Mouse (Mus musculus): Measurements from ENCODE around the gene Lrrc25. TPM values are rescaled to one million over a fixed set of nuclear protein-coding genes. Genes with fewer than 3 reads are reported as not detected.

The Lrrc25 gene
- polyA plus RNA-seq, 1 experiment from 2014 or later, result 104 TPM

- Histone ChIP-seq H3K27ac (no peak overlapping the region), H3K36me3 (ENCODE audit: inconsistent target) (peaks cover 26% of the 10 kb centered on the region), H3K4me3 (ENCODE audit: inconsistent target) (peak overlapping the region; percentile 16), H3K79me2 (ENCODE audit: inconsistent target) (peaks cover 13% of the 10 kb centered on the region; the same call in 1 of the 2 replicates)
- WGBS (ENCODE audit: missing documents), result 28% methylated on average over 68 of the region's 82 CpGs
Observed at GRCm38 (mm10) chr8:70594621-70595564, 21.1 kb upstream of the Lrrc25 start.

GRCm38 (mm10) chr8:70595811-70596210 is 20.1 kb upstream of the Lrrc25 start:
- H3K36me3 ChIP-seq (ENCODE audit: inconsistent target), result peaks cover 23% of the 10 kb centered on the region

GRCm38 (mm10) chr8:70596216-70596615 is 19.7 kb upstream of the Lrrc25 start:
- WGBS (ENCODE audit: missing documents), result 87% methylated on average over 16 of the region's 18 CpGs

More at GRCm38 (mm10) chr8:70595811-70596210, 20.1 kb upstream of the Lrrc25 start:
- WGBS (ENCODE audit: missing documents), result 94% methylated on average over 12 of the region's 12 CpGs
- Histone ChIP-seq H3K27ac (no peak overlapping the region), H3K4me3 (ENCODE audit: inconsistent target) (no peak overlapping the region), H3K79me2 (ENCODE audit: inconsistent target) (peaks cover 22% of the 10 kb centered on the region; the same call in 1 of the 2 replicates)

GRCm38 (mm10) chr8:70596775-70597416 is 19.1 kb upstream of the Lrrc25 start:
- Histone ChIP-seq H3K27ac (no peak overlapping the region), H3K4me3 (ENCODE audit: inconsistent target) (no peak overlapping the region), H3K79me2 (ENCODE audit: inconsistent target) (peaks cover 30% of the 10 kb centered on the region; the same call in 1 of the 2 replicates), H3K36me3 (ENCODE audit: inconsistent target) (peaks cover 13% of the 10 kb centered on the region)
- 90% methylated on average over 16 of the region's 17 CpGs for WGBS (ENCODE audit: missing documents)

More at GRCm38 (mm10) chr8:70596216-70596615, 19.7 kb upstream of the Lrrc25 start:
- Histone ChIP-seq H3K36me3 (ENCODE audit: inconsistent target) (peaks cover 20% of the 10 kb centered on the region), H3K27ac (no peak overlapping the region), H3K4me3 (ENCODE audit: inconsistent target) (no peak overlapping the region), H3K79me2 (ENCODE audit: inconsistent target) (peaks cover 24% of the 10 kb centered on the region; the same call in 1 of the 2 replicates)

- no peak overlapping the region for H3K4me3 ChIP-seq (ENCODE audit: inconsistent target)
- 96% methylated on average over 32 of the region's 68 CpGs for WGBS (ENCODE audit: missing documents)
- peaks cover 19% of the 10 kb centered on the region for H3K36me3 ChIP-seq (ENCODE audit: inconsistent target)
- H3K27ac ChIP-seq, result no peak overlapping the region
- H3K79me2 ChIP-seq (ENCODE audit: inconsistent target), result peaks cover 37% of the 10 kb centered on the region
Observed at GRCm38 (mm10) chr8:70597417-70598272, 18.3 kb upstream of the Lrrc25 start.

- Histone ChIP-seq H3K79me2 (ENCODE audit: inconsistent target) (peaks cover 43% of the 10 kb centered on the region), H3K27ac (no peak overlapping the region), H3K36me3 (ENCODE audit: inconsistent target) (peaks cover 24% of the 10 kb centered on the region), H3K4me3 (ENCODE audit: inconsistent target) (no peak overlapping the region)
- 80% methylated on average over 24 of the region's 29 CpGs for WGBS (ENCODE audit: missing documents)
Observed at GRCm38 (mm10) chr8:70598283-70598682, 17.7 kb upstream of the Lrrc25 start.

- 90% methylated on average over 9 of the region's 10 CpGs for WGBS (ENCODE audit: missing documents)
- peaks cover 48% of the 10 kb centered on the region for H3K79me2 ChIP-seq (ENCODE audit: inconsistent target)
- no peak overlapping the region for H3K27ac ChIP-seq
- no peak overlapping the region for H3K4me3 ChIP-seq (ENCODE audit: inconsistent target)
- peaks cover 24% of the 10 kb centered on the region for H3K36me3 ChIP-seq (ENCODE audit: inconsistent target)
Observed at GRCm38 (mm10) chr8:70598722-70599121, 17.2 kb upstream of the Lrrc25 start.

GRCm38 (mm10) chr8:70599507-70600290 is 16.3 kb upstream of the Lrrc25 start:
- WGBS (ENCODE audit: missing documents), result 99% methylated on average over 8 of the region's 12 CpGs
- no peak overlapping the region for H3K4me3 ChIP-seq (ENCODE audit: inconsistent target)
- peaks cover 58% of the 10 kb centered on the region for H3K79me2 ChIP-seq (ENCODE audit: inconsistent target)
- 0 out of 2 replicates have a peak overlapping the region, but pooled peaks have one; percentile 37 for H3K27ac ChIP-seq
- peaks cover 24% of the 10 kb centered on the region for H3K36me3 ChIP-seq (ENCODE audit: inconsistent target)

GRCm38 (mm10) chr8:70600473-70601270 is 15.3 kb upstream of the Lrrc25 start:
- 37% methylated on average over 9 of the region's 10 CpGs for WGBS (ENCODE audit: missing documents)
- peak overlapping the region; percentile 37 for H3K27ac ChIP-seq
- H3K36me3 ChIP-seq (ENCODE audit: inconsistent target), result peaks cover 24% of the 10 kb centered on the region
- no peak overlapping the region for H3K4me3 ChIP-seq (ENCODE audit: inconsistent target)
- peaks cover 61% of the 10 kb centered on the region for H3K79me2 ChIP-seq (ENCODE audit: inconsistent target)

GRCm38 (mm10) chr8:70601271-70601649 is 14.7 kb upstream of the Lrrc25 start:
- Histone ChIP-seq H3K4me3 (ENCODE audit: inconsistent target) (no peak overlapping the region), H3K27ac (peak overlapping the region; percentile 37; the same call in 1 of the 2 replicates), H3K79me2 (ENCODE audit: inconsistent target) (peaks cover 65% of the 10 kb centered on the region), H3K36me3 (ENCODE audit: inconsistent target) (peaks cover 24% of the 10 kb centered on the region)
- 16% methylated on average over 20 of the region's 26 CpGs for WGBS (ENCODE audit: missing documents)

GRCm38 (mm10) chr8:70602139-70602811 is 13.7 kb upstream of the Lrrc25 start:
- Histone ChIP-seq H3K36me3 (ENCODE audit: inconsistent target) (peaks cover 24% of the 10 kb centered on the region), H3K27ac (no peak overlapping the region), H3K4me3 (ENCODE audit: inconsistent target) (no peak overlapping the region), H3K79me2 (ENCODE audit: inconsistent target) (peaks cover 75% of the 10 kb centered on the region)
- WGBS (ENCODE audit: missing documents), result 85% methylated on average over 12 of the region's 13 CpGs

- Histone ChIP-seq H3K27ac (no peak overlapping the region), H3K79me2 (ENCODE audit: inconsistent target) (peaks cover 84% of the 10 kb centered on the region), H3K36me3 (ENCODE audit: inconsistent target) (peaks cover 14% of the 10 kb centered on the region; the same call in 1 of the 2 replicates), H3K4me3 (ENCODE audit: inconsistent target) (no peak overlapping the region)
- 98% methylated on average over 7 of the region's 7 CpGs for WGBS (ENCODE audit: missing documents)
Observed at GRCm38 (mm10) chr8:70604558-70604957, 11.4 kb upstream of the Lrrc25 start.

All from macrophage (primary cell).